In genomic region chr5:66327949-66328726, GRCm38 (mm10) we compare ENCODE assay signal across 10 mouse cellular contexts.
DNase-seq lines count a peak whose midpoint lies in the region; ATAC-seq lines count a peak whose summit lies in the region.
"Had no signal": no experiment of that assay in that cellular context is flagged by ENCODE, and none has a peak within 500 bp of the region (broad histone marks: within the 10 kb centered on the region; RNA-seq: fewer than 3 reads in every experiment).

No protein-coding gene starts in this region.

- H3K4me2 ChIP-seq in forebrain, embryonic 15.5 days (replicated peaks) = peak overlapping the region; percentile 41
- H3K4me2 ChIP-seq in midbrain, embryonic 12.5 days (replicated peaks) = peak overlapping the region; percentile 50
- H3K4me2 ChIP-seq: limb, embryonic 13.5 days had no signal

- H3K4me3 ChIP-seq in forebrain, embryonic 15.5 days = peak overlapping the region; percentile 23
- peak overlapping the region; percentile 22 for H3K4me3 ChIP-seq in midbrain, embryonic 12.5 days
- H3K4me3 ChIP-seq: limb, embryonic 13.5 days had no signal

- H3K36me3 ChIP-seq in forebrain, embryonic 15.5 days = no peaks in the 10 kb centered on the region
- H3K36me3 ChIP-seq in midbrain, embryonic 12.5 days = no peaks in the 10 kb centered on the region

- peak overlapping the region; percentile 77 for H3K27ac ChIP-seq in forebrain, embryonic 15.5 days (replicated peaks)
- peak overlapping the region; percentile 77 for H3K27ac ChIP-seq in midbrain, embryonic 12.5 days (replicated peaks)
- H3K27ac ChIP-seq: limb, embryonic 13.5 days had no signal

- peak; percentile 92 for ATAC-seq in forebrain, embryonic 15.5 days (replicated peaks)
- peak; percentile 93 for ATAC-seq in midbrain, embryonic 12.5 days (ENCODE audit: low FRiP score, low read depth)
- ATAC-seq in erythroblast, adult 5-6 weeks (replicated peaks; ENCODE audit: low FRiP score, poor library complexity, severe bottlenecking) = no peak

- H3K27me3 ChIP-seq in forebrain, embryonic 15.5 days = no peaks in the 10 kb centered on the region
- peaks cover 11% of the 10 kb centered on the region; the same call in 1 of the 2 replicates for H3K27me3 ChIP-seq in midbrain, embryonic 12.5 days
- H3K27me3 ChIP-seq: limb, embryonic 13.5 days had no signal

- 15% methylated on average over 19 of the region's 19 CpGs for WGBS in forebrain, embryonic 15.5 days
- 18% methylated on average over 19 of the region's 19 CpGs for WGBS in midbrain, embryonic 12.5 days

- H3K9me3 ChIP-seq in forebrain, embryonic 15.5 days = no peaks in the 10 kb centered on the region
- no peaks in the 10 kb centered on the region for H3K9me3 ChIP-seq in midbrain, embryonic 12.5 days
- H3K9me3 ChIP-seq: limb, embryonic 13.5 days had no signal

- H3K9ac ChIP-seq in forebrain, embryonic 15.5 days (replicated peaks) = peak overlapping the region; percentile 32
- H3K9ac ChIP-seq in midbrain, embryonic 12.5 days (replicated peaks) = peak overlapping the region; percentile 25
- H3K9ac ChIP-seq: limb, embryonic 13.5 days had no signal

- H3K4me1 ChIP-seq in forebrain, embryonic 15.5 days = peaks cover 38% of the 10 kb centered on the region
- peaks cover 21% of the 10 kb centered on the region for H3K4me1 ChIP-seq in midbrain, embryonic 12.5 days
- H3K4me1 ChIP-seq: limb, embryonic 13.5 days had no signal

- peak; percentile 40 to 43 for DNase-seq in cerebellum, postnatal 10 days
- DNase-seq in cerebellum, postnatal 14 days = no peak
- peak; percentile 20 to 38 for DNase-seq in kidney, postnatal 4 days
- no peak for DNase-seq in kidney, postnatal 25 days
- no peak for DNase-seq in layer of hippocampus, adult 9-10 months (ENCODE audit: low spot score)
- DNase-seq: kidney, adult 18-20 months had no signal

Comparison
In these comparisons a context has a peak if more than half of its experiments do, and no peak if none do; other contexts are left out.
1. DNase-seq: peak in cerebellum, postnatal 10 days (2 of 2) and kidney, postnatal 4 days (2 of 2); none in cerebellum, postnatal 14 days (0 of 2), kidney, postnatal 25 days (0 of 2) and layer of hippocampus, adult 9-10 months (single experiment).